Mouse (Mus musculus): ENCODE data around the gene Aspa. TPM values are rescaled to one million over a fixed set of nuclear protein-coding genes. Genes with fewer than 3 reads are reported as not detected.

Gene Aspa
- polyA plus RNA-seq (2012; rRNA removed), result 0.92 and 1.2 TPM in 2 replicates

DNA sequence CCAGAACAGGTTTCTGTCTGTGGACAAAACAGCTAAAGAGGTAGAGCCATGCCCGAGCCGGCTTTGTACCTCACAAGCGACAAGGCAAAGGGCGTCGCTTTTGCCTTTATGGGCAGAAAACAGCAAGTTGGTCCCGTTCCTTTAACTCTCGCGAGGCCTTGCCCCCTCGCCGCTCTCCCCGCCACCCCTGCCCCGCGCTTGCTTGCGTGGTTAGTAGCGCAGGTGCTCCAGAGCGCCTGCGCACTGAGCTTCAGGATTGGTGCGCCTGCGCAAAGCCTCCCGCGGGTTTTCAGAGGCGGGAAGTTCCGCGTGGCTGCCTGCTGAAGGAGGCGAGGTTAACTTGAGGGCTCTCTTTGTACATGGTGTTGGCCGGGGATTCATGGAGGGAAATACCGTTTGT lies at the start of gene Aspa, which contains the start of the genes Gm49340 and Spata22:
Gene Aspa, minus strand, starts transcription at position 155 of the 400 bp plus-strand sequence.
Gene Gm49340, plus strand, starts transcription at position 300 of the 400 bp plus-strand sequence.
Gene Spata22, plus strand, starts transcription at position 300 of the 400 bp plus-strand sequence.

DNA sequence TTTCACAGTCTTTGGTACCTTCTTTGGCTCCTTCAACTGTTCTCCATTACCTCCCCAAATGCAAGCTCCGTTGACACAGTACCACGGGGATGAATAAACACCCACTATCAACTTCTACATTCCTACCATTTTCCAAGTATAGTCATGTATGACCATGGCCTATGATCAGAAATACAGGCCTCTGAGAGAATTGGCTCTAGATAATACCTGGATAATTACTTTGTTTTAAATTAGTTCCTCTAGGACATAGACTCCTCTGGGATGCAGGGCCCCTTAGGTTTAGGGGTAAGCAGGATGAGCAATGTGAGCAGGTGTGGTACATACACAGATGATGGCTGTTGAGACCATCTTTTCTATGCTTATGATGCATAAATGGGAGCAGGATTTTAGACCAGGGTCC lies 41.5 kb upstream of the Aspa start, which contains the start of gene Olfr376:
Gene Olfr376, plus strand, starts transcription at position 301 of the 400 bp plus-strand sequence.

DNA sequence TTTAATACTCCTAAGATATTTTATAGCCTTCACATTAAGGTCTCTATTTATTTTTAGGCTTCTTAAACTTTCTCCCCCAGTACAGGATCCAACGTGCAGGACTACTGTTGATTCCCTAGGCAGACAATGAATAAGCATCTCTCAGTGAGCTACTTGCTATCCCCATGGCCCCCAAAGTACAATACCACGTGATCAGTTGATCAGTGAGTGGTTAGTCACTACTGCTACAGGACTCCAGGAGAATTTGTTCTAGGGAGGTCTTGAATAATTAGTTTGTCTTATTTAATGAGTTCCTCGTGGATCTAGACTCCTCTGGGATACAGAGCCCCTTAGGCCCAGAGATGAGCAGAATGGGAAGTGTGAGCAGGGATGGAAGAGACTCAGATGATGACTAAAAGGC lies 21.1 kb upstream of the Aspa start, which contains the start of gene Olfr20:
Gene Olfr20, plus strand, starts transcription at position 301 of the 400 bp plus-strand sequence.

DNA sequence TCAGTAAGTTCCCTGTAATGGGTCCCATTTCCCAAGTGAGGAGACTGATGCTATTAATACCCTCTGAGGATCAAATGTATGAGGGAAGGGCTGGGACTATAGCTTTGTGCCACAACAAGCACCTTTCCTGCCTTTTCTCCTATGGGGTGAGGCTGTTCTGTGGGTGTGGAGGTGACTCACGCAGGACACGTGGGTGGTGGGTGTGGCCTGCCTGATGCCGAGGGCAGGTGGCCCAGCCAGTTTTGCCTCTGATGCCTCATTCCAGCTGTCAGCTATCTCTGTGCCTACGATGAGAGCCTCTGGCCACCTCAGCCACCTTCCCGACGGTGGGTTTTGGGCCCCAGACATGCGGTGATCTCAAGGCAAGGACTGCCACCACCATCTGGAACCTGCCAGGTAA lies 62.1 kb downstream of the Aspa start, which contains the start of gene Trpv3:
Gene Trpv3, plus strand, starts transcription at position 122 of the 400 bp plus-strand sequence.

Other genes starting within 250 kb of the Aspa start
- gene Itgae, start 239.0 kb downstream of the Aspa start, polyA plus RNA-seq (2012; rRNA removed), result 0.09 and 0.15 TPM in 2 replicates
- 2.8 and 3.5 TPM in 2 replicates for gene Haspin, start 191.3 kb downstream of the Aspa start, polyA plus RNA-seq (2012; rRNA removed)
- gene P2rx5, start 169.2 kb downstream of the Aspa start, polyA plus RNA-seq (2012; rRNA removed), result 0.66 and 0.79 TPM in 2 replicates
- 74.7 and 81.5 TPM in 2 replicates for gene Emc6, start 152.6 kb downstream of the Aspa start, polyA plus RNA-seq (2012; rRNA removed)
- gene Tax1bp3, start 152.5 kb downstream of the Aspa start, polyA plus RNA-seq (2012; rRNA removed), result 87.3 and 87.6 TPM in 2 replicates
- gene Ctns, start 130.6 kb downstream of the Aspa start, polyA plus RNA-seq (2012; rRNA removed), result 22.7 and 24.8 TPM in 2 replicates
- gene Shpk, start 130.1 kb downstream of the Aspa start, polyA plus RNA-seq (2012; rRNA removed), result 1.7 and 2.3 TPM in 2 replicates
- gene Trpv1, start 95.3 kb downstream of the Aspa start, polyA plus RNA-seq (2012; rRNA removed), result 0.58 and 1.4 TPM in 2 replicates
- gene Trpv3, start 62.2 kb downstream of the Aspa start, polyA plus RNA-seq (2012; rRNA removed), result 0.14 and 0.25 TPM in 2 replicates
- gene Gm49340, start 145 bp upstream of the Aspa start, polyA plus RNA-seq (2012; rRNA removed), result not detected in 2 replicates
- 0.13 TPM in 1 of 2 replicates, not detected in the other for gene Spata22, start 145 bp upstream of the Aspa start, polyA plus RNA-seq (2012; rRNA removed)
- gene Olfr20, start 21.2 kb upstream of the Aspa start, polyA plus RNA-seq (2012; rRNA removed), result not detected in 2 replicates
- not detected in 2 replicates for gene Olfr376, start 41.6 kb upstream of the Aspa start, polyA plus RNA-seq (2012; rRNA removed)
- gene Olfr1, start 70.0 kb upstream of the Aspa start, polyA plus RNA-seq (2012; rRNA removed), result not detected in 2 replicates
- not detected in 2 replicates for gene Olfr378, start 98.9 kb upstream of the Aspa start, polyA plus RNA-seq (2012; rRNA removed)
- gene Olfr380, start 127.9 kb upstream of the Aspa start, polyA plus RNA-seq (2012; rRNA removed), result not detected in 2 replicates
- not detected in 2 replicates for gene Olfr381, start 162.0 kb upstream of the Aspa start, polyA plus RNA-seq (2012; rRNA removed)
- not detected in 2 replicates for gene Olfr382, start 187.6 kb upstream of the Aspa start, polyA plus RNA-seq (2012; rRNA removed)

All from central nervous system, embryonic 14 days (tissue).